10 mouse cellular contexts compared by ENCODE assay signal in the genomic region with DNA sequence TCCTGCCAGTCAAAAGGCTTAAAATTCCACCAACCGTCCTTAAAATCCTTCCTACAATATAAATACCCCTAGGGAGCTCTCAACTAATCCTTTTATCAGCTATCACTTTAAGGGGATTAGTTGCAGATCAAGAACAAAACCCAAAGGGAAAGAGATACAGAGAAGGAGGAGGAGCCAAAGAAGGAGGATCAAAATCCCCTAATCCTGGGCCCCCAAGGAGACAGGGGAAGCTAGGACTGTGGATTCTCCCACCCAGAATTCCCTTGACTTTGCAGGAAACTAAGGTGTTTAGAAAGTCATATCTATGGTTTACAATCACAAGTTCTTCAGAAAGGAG.
A peak's percentile ranks its signal among the peaks of the same experiment; 100 is the strongest.
DNase-seq lines count a peak whose midpoint lies in the region; ATAC-seq and TF ChIP-seq lines count a peak whose summit lies in the region.
"Had no signal": no experiment of that assay in that cellular context is flagged by ENCODE, and none has a peak within 500 bp of the region (broad histone marks: within the 10 kb centered on the region; RNA-seq: fewer than 3 reads in every experiment).

No protein-coding gene starts in this region.

- ATAC-seq in kidney, postnatal 0 days (replicated peaks; ENCODE audit: low FRiP score, low read depth): no peak
- peak; percentile 1; the same call in 1 of the 2 replicates for ATAC-seq in intestine, embryonic 16.5 days

- H3K27ac ChIP-seq in kidney, postnatal 0 days: 0 out of 2 replicates have a peak overlapping the region, but pooled peaks have one; percentile 20
- peak overlapping the region; percentile 35; the same call in 1 of the 2 replicates for H3K27ac ChIP-seq in brown adipose tissue, adult 24 weeks (replicated peaks; ENCODE audit: low read depth, low read length)
- peak overlapping the region; percentile 84; the same call in 1 of the 2 replicates for H3K27ac ChIP-seq in intestine, embryonic 16.5 days (ENCODE audit: low read length)
- H3K27ac ChIP-seq: layer of hippocampus, adult 2 months; limb, embryonic 10.5 days had no signal

- H3K9ac ChIP-seq in kidney, postnatal 0 days (ENCODE audit: low read depth, low read length): no peak overlapping the region
- no peak overlapping the region for H3K9ac ChIP-seq in intestine, embryonic 16.5 days (ENCODE audit: low read depth, low read length)

- 24% methylated on average over 1 of the region's 1 CpGs for WGBS in kidney, postnatal 0 days
- WGBS in intestine, embryonic 16.5 days: 6% methylated on average over 1 of the region's 1 CpGs

- H3K4me2 ChIP-seq in kidney, postnatal 0 days (ENCODE audit: low read length): no peak overlapping the region
- H3K4me2 ChIP-seq in intestine, embryonic 16.5 days (ENCODE audit: low read depth, low read length): no peak overlapping the region

- no peak for DNase-seq in kidney, postnatal 0 days (ENCODE audit: low spot score)
- no peak for DNase-seq in kidney, postnatal 10 days
- DNase-seq in retina, embryonic 14.5 days (ENCODE audit: low spot score): peak; percentile 28
- no peak for DNase-seq in natural killer cell, adult 2 months (ENCODE audit: low spot score in 2 of 2)
- no peak for DNase-seq in spleen, postnatal 10 days (ENCODE audit: low spot score in 2 of 2)
- DNase-seq: cerebellum, adult 18-20 months had no signal

- TF ChIP-seq CTCF in kidney, postnatal 0 days (IDR thresholded peaks at IDR 0.05; ENCODE audit: low read depth): no peak

- no peaks in the 10 kb centered on the region for H3K36me3 ChIP-seq in kidney, postnatal 0 days (ENCODE audit: insufficient read depth, low read length)
- no peaks in the 10 kb centered on the region for H3K36me3 ChIP-seq in intestine, embryonic 16.5 days (ENCODE audit: control insufficient read depth, insufficient read depth, low read length)
- H3K36me3 ChIP-seq: limb, embryonic 10.5 days had no signal

- no peaks in the 10 kb centered on the region for H3K27me3 ChIP-seq in kidney, postnatal 0 days (ENCODE audit: insufficient read depth, low read length)
- H3K27me3 ChIP-seq in intestine, embryonic 16.5 days (replicated peaks; ENCODE audit: control insufficient read depth, insufficient read depth, low read length): no peaks in the 10 kb centered on the region

- peaks cover 9% of the 10 kb centered on the region; the same call in 1 of the 2 replicates for H3K4me1 ChIP-seq in kidney, postnatal 0 days (replicated peaks; ENCODE audit: insufficient read depth, low read length)
- H3K4me1 ChIP-seq in brown adipose tissue, adult 24 weeks (ENCODE audit: control insufficient read depth, insufficient read depth, insufficient read length, low read length): peaks cover 30% of the 10 kb centered on the region
- peaks cover 31% of the 10 kb centered on the region for H3K4me1 ChIP-seq in intestine, embryonic 16.5 days (ENCODE audit: control insufficient read depth, insufficient read depth, low read length)

- no peak overlapping the region for H3K4me3 ChIP-seq in kidney, postnatal 0 days (replicated peaks; ENCODE audit: low read depth, low read length)
- no peak overlapping the region for H3K4me3 ChIP-seq in brown adipose tissue, adult 24 weeks (ENCODE audit: insufficient read depth, low read depth, low read length)
- no peak overlapping the region for H3K4me3 ChIP-seq in intestine, embryonic 16.5 days (ENCODE audit: low read length)
- H3K4me3 ChIP-seq: layer of hippocampus, adult 2 months; limb, embryonic 10.5 days had no signal

- H3K9me3 ChIP-seq in kidney, postnatal 0 days (replicated peaks; ENCODE audit: low read length): no peaks in the 10 kb centered on the region
- H3K9me3 ChIP-seq in intestine, embryonic 16.5 days (ENCODE audit: control insufficient read depth, low read length): no peaks in the 10 kb centered on the region
- H3K9me3 ChIP-seq: limb, embryonic 10.5 days had no signal

Comparison
In these comparisons a context has a peak if more than half of its experiments do, and no peak if none do; other contexts are left out.
1. H3K27ac ChIP-seq: peak in every context shown above with its lines; median percentile 84 in intestine, embryonic 16.5 days; 35 in brown adipose tissue, adult 24 weeks; 20 in kidney, postnatal 0 days.